Mouse (Mus musculus) T-helper 1 cell (primary cell): ENCODE measurements around the gene Il2.

Experiments used
- in situ Hi-C: fragments of 300-600 bp; cut with MboI, MseI; formaldehyde crosslinking; loops from one replicate; pipeline ENCODE4 v1.15.1; 2025; ENCODE audit warnings: high pct_unique_total_duplicates

The Il2 gene

GRCm38 (mm10) chr3:37073211-37073610 lies 52.5 kb downstream of the Il2 start:
- in situ Hi-C loops = no loop called here
